Mouse (Mus musculus) urinary bladder, postnatal 36 days (tissue): ENCODE results near the gene Mrps23.

ENCODE experiments used
- DNase-seq, 2 experiments: peaks; one replicate each; pipeline ENCODE4 v3.0.0; 2022; ENCODE audit warnings: low spot score in 2 of 2, mixed read lengths in 1 of 2

Gene Mrps23

DNA sequence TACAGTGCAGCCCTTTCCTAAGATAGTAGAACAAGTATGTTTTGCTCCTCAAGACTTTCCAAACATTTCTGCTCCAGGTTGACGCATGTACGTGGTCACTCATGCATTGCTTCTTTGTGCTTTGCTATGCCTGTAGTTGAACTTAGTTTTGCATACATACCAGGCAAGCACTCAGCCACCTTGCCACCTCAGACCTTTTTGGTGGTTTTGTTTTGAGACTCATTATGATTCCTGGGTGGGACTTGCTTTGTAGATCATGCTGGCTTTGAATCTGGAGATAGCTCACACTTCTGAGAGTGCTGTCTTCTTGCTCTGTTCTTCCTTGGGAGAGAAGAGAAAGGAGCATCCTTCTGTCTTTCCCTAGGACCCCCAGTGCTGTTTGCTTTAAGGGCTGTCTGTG is 3.5 kb downstream of the Mrps23 start:
- DNase-seq = no peak

DNA sequence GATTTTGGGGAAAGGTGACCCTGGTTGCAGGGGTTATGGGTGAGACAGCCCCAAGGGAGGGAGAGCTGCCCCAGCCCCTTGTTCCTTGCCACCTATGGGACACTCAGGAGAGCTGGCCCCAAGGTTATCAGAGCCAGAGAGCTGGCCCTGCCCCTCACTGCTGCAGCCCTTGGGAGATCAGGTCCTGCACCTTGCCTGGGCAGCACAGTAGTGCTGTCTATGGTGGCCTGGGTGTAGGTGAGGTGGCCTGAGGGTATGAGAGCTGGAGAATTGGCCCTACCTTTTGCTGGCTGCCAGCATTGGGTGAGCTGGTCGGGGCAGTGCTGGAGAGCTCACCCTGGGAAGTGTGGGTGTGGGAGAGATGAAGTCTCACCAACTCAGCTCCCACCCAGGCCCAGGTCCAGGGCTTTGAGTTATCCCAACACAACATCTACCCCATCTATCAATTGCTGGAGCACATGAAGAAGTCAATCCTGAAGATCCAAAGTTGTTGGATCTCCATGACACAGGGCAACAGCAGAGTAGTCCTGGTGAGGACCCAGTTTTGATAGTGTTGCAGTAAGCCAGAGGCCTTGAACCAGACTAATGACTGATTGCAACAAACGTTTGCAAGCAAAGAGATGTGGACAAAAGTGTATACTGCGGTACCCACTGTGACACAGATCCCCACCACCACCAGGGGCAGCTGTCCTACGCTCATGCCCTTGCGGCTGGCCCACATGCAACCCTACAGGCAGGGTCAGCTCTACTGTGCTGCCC is 7.8 kb downstream of the Mrps23 start:
- DNase-seq = no peak

DNA sequence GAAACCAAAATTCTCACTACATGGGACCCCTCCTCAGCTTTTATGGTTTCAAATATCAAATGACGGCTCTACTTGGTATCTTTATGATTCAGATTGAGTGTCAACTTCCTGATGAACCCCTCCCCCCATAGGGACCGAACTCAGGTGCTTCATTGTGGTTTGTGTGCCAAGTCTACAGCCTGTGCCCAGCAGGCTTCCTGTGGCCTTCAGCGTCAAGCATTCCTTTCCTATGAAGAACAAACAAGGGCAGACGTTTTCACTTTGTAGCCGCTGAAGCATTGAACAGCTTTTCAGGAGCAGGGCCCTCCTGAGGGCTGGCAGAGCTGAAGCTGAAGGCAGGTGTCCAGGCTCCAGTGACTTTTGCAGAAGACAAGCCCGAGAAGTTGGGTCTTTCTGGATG is 9.6 kb downstream of the Mrps23 start:
- DNase-seq = no peak

DNA sequence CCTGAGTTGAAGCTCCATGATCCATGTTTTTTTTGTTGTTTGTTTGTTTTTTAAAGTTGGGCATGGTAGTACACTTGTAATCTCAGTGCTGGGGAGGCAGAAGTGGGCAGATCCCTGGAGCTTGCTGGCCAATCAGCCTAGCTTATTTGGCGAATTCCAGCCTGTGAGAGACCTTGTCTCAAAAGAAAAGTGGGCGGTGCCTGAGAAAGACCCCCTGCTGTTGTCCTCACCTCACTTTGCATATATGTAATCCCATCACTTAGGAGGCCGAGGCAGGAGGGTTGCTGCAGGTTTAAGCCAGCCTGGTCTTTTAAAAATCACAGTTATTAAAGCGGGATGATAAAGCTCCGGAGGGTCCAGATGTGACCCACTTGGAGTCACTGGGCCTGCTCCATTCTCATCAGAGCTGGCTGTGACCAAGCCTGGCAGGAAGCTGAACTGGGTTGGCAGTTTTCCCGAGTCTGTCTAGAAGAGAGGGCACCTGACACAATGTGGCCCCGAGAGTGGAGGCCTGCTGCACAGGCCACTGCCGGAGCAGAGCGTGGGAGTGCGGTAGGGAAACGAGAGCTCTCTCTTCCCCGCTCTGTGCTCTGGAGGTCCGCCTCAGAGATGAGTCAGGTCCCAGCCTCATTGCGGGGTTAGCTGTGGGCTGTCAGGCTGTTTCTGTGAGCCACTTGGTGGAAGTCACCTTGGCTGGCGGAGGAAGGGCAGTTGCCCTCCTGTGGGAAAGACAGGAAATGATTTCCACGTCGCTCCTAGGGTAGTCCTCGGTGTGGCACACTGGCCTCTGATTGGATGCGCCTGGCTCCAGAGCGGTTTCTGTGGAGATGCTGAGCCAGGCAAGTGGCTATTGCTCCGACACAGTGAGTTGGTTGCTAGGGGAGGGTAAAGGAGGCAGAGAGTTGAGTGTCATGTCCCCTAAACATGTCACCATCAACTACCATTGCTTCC is 11.0 kb downstream of the Mrps23 start:
- no peak for DNase-seq

GRCm38 (mm10) chr11:88216231-88216685 is 12.1 kb downstream of the Mrps23 start:
- DNase-seq = no peak

DNA sequence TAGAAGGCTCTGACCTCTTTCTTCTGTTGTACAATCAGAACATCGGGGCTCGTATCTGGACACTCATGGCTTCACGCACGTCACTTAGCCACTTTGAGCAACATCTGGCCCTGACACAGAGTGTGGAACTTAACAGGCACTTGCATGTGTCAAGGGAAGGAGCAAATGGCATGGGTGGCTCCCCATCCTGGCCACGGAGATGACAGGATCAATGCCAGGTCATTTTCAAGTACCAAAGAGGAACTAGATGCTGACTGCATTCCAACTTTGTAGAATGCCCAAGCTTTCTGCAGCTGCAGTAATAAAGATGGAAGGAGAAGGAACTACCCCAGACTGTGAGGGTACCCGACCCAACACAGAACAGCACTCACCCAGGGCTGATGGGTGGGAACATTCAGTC is 14.0 kb downstream of the Mrps23 start:
- DNase-seq = no peak

DNA sequence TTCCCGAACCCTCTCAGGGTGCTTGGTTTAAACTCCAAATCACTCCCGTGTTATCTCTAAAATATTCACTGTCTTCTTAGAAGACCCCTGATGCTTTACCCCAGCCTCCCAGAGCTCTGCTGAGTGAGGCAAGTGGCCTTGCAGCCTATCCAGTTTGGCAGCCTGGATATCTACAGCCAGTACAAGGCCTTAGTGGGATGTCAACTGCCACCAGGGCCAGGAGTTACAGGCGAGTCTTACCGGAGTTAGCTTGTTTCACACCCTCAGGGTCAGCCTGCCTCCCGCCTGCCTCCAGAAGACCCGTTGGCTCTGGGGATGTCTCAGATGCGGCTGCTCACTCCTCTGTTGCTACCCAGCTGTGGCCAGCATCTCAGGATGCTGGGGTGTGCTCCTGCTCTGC is 14.4 kb downstream of the Mrps23 start:
- no peak for DNase-seq

- no peak for DNase-seq
Observed at GRCm38 (mm10) chr11:88221929-88222475, 17.8 kb downstream of the Mrps23 start.

DNA sequence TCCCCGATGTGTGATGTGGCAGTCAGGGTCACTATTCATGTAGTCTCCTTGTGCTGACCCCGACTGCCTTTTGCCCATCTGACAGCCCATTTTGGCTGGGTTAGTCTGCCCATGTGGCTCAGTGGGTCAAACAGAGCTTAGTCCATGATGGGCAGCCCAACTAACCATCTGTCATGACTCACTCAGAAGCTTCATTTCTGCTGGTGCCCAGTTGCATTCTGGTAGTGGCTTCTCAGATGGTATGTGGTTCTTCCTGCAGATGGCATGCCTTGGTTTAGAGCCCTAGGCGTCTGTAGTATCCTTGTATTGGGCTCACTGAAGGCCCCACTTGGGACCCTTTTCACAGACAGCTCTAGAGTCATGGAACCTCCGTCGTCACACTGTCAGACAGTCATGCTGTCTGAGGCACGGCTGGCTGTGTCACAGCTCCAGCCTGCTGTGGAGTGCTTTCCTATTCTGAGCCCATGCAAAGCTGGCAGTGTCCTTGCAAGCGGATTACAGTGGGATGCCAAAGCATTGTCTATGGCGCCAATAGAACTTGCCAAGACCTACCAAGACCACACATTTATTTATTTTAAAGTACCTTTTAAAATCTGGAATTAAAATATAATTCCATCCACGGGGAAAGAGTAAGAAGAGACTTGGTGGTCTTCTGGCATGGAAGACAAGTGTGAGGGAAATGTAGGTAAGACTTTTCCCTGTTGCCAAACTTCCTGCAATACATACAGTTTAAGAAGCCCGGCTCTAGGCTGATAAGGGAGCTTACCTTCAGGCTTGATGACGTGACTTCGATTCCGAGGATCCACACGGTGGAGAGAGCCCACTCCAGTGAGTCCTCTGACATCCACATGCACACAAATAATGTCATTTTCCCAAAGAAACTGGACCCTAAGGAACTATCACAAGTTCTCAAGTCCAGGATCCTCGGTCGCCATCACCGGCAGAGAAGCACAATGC is 23.1 kb downstream of the Mrps23 start:
- DNase-seq = no peak

- DNase-seq = no peak
Observed at GRCm38 (mm10) chr11:88231213-88231790, 27.1 kb downstream of the Mrps23 start.

DNA sequence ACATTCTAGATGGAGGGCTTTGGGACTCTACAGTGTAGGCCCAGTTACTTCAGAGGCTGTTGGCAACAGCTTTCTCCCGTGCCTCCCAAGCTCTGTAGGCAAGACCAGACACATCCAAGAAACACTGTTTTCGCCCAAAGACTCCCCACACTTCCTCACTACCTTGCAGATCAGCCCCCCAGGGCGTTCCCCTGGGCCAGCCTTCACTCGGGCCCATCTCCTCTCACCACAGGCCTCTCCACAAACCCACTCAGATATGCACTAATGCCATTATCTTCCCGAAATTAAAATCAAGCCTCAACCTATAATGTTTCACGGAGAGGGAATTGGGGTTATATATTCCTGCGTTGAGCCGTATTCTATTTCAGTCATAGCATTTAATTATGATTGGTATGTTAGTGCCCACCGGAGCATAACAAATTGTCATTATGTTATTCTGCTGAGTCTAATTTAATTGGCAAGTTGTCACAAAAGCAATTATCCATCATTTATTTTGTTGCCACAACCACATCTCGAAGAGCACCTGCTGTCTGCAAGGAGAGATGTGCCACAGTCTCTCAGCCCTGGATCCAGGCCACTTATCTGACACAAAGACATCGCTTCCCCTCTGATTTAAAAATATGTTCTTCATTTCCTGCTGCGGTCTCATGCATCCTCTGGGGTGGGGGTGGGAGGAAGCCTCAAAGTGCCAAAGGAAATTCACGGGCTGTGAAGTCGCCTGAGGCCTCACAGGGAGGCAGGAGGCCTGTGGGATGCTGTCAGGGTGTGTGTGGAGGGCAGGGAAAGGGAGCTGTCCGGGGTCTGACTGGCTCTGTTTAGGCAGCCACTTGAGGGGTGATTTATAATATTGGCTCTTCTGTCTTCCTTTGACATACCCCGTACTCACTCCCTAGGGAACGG is 29.6 kb downstream of the Mrps23 start:
- no peak for DNase-seq

GRCm38 (mm10) chr11:88234789-88235188 is 30.6 kb downstream of the Mrps23 start:
- DNase-seq = no peak

DNA sequence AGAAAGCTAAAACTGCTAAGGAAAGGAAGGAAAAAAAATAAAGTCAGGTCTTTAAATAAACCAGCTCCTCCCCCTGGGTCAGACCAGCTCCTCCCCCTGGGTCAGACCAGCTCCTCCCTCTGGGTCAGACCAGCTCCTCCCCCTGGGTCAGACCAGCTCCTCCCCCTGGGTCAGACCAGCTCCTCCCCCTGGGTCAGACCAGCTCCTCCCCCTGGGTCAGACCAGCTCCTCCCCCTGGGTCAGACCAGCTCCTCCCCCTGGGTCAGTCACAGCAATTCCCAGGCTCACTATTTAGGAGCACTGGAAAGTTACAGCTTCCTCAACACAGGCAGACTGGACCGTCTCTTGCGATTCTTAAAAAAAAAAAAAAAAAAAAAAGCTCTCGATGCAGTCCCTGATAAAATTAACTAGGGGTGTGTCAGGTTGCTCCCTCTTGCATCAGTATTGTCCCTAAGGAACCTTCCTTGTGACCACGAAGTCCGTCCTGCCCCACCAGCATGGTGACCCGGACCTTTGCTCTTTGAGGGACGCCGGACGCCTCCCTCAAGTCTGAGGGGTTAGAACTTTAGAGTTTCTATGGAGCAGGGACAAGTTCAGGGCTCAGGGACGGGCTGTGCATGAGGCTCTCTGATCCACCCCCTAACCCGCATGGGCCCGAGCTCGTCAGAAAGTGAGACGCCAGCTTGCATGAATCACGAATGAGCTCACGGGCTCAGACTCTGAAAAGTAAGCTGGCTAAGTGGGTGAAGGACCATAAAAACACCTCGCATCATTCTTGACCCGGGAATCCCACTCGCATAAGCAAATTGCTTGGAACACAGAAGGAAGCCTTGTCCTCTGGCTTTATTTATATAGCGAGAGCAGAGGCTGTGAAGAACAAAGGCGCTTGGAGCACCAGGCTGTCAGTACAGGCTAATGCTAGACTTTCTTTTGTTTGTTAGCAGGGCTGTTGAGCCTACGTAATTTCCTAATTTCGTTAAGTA is 31.3 kb downstream of the Mrps23 start:
- peak; percentile 50 to 70 for DNase-seq

DNA sequence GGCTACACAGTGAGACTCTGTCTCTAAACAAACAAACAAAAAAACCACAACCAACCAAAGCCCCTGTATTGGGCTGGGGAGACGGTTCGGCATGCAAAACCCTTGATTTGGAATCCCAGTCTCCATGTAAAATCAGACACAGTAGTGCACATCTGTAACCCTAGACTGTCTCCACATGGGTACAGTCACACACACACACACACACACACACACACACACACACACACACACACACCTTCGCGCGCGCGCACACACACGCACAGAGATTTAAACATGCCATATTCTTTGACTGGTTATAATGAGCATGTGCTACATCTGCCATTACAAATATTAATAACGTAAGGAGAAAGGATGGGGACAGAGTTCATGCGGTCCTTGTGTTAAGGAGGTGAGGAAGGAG is 36.1 kb downstream of the Mrps23 start:
- DNase-seq = no peak

DNA sequence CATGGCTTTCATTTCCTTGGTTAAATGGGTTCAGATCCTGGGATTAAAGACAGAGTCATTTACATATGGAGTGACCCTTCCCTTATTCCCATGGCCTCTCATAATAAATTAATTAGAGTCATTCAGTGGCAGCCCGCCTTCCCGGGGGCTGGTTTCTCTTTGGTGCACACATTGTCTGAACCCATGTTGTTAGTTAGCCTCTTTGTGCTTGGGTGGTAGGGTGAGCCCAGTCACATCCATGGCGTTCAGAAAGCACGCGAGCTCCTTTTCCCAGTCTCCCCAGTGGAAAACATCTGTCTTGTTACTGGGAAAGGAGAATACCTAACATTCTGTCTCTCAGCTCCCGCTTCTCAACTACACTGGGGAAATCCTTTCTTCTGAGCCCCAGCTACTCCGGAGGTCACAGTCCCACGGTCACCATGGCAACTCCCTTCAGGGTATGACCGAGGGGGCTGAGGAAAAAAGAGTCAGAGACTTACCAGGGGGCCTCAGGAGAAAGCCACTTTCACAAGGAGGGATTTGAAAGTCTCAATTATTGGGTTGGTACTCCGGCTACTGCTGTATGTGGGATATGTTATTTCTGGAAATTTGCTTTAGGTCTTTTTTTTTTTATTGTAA is 36.7 kb downstream of the Mrps23 start:
- DNase-seq = no peak

DNA sequence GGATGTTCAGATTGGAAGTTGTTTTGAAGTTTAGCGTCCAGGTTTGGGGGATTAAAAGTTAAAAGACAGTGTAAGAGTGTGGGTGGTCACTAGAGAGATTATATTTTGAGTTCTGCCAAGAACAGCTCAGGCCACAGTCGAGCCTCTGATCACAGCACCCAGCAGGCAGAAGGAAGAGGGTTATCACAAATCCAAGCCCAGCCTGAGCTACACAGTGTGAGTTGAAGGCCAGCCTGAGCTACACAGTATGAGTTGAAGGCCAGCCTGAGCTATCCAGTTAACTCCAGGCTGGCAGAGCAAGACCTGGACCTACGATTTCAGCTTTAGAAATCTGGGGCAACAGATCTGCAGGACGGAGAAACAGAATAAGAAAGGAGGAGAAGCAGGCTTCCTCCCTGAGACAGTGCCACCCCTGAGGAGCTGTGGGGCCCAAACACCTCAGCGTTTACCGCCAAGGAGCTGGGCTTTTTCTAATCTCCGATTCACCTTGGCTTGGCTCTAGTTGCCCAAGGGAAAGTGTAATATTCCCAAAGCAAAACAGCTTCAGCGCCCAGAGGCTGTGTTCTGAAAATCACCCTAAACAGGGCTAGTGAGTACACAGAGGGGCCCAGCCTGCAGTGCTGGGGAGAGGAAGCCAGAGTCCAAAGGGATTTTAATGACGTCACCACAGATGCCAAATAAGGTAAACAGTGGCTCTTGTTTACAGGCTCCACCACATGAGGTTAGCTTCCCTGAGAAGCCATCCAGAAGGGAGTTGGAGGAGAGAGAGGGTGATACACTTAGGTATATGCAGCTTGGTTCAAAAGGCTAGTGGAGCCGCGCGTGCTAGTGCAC is 37.5 kb downstream of the Mrps23 start:
- DNase-seq = no peak

GRCm38 (mm10) chr11:88245581-88246170 is 41.5 kb downstream of the Mrps23 start:
- no peak for DNase-seq
